Mouse (Mus musculus) bone marrow, adult 2 months (tissue): Measurements from ENCODE around the gene Polr2f.

Source experiments
- CTCF ChIP-seq: fragments of 200-500 bp; IDR thresholded peaks from 2 replicates; pipeline ENCODE4 v1.5.1; 2011; ENCODE audit warnings: low read length, control low read depth; ENCODE audit not compliant: control insufficient read depth, insufficient read depth
- POLR2A ChIP-seq: fragments of 200-500 bp; IDR thresholded peaks from 2 replicates; pipeline ENCODE4 v1.6.1; 2011; ENCODE audit warnings: low read depth, mild to moderate bottlenecking, control low read depth, low read length, borderline replicate concordance; ENCODE audit not compliant: control insufficient read depth

GRCm38 (mm10) chr15:79119491-79119890, 21.3 kb upstream of the Polr2f start:
- TF ChIP-seq CTCF (no peak), POLR2A (no peak)
